Mouse (Mus musculus) brain, adult 10 weeks (tissue): ENCODE measurements around the gene Ripor1. TPM values are rescaled to one million over a fixed set of nuclear protein-coding genes. Genes with fewer than 3 reads are reported as not detected.

ENCODE experiments used
- polyA plus RNA-seq: library from polyadenylated mRNA; stranded (reverse); fragments of 350-450 nt; fragmentation: Illumina TruSeq; extraction: RNeasy Lipid Tissue Mini Kit (QIAGEN cat#74804); gene quantifications from one replicate; pipeline ENCODE4 v1.2.3, GENCODE M21; 2015; ENCODE audit warnings: low read depth, low replicate concordance

The Ripor1 gene
- polyA plus RNA-seq, result 42.2 TPM

DNA sequence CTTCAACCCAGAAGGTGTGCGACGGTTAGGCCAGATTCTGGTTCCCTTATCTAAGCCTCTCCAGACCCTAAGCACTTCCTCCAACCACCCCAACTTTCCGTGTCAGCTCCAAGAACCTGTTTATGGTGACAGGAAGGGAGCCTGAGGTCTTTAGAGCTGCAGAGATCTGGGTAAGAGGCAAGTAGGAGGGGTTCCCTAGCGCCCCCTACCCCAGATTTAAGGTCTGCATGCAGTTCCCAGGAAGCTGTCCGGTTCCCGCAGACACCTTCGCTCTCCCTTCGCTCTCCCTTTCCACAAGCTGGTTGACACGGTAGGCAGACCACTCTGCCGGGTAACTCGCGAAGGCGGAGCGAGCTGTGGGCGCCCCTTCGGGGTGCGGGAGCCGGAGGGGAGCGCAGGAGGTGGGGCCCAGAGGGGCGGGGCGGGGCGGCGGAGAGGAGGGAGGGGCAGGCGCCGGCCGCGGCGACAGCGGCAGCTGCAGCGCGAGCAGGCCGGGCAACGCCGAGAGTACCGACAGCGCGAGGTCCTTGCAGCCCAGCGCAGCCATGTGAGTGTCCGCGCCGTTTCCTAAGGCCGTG, at the start of gene Ripor1:
Gene Ripor1 (plus strand): TSS at position 452 of the 578 bp plus-strand sequence.

DNA sequence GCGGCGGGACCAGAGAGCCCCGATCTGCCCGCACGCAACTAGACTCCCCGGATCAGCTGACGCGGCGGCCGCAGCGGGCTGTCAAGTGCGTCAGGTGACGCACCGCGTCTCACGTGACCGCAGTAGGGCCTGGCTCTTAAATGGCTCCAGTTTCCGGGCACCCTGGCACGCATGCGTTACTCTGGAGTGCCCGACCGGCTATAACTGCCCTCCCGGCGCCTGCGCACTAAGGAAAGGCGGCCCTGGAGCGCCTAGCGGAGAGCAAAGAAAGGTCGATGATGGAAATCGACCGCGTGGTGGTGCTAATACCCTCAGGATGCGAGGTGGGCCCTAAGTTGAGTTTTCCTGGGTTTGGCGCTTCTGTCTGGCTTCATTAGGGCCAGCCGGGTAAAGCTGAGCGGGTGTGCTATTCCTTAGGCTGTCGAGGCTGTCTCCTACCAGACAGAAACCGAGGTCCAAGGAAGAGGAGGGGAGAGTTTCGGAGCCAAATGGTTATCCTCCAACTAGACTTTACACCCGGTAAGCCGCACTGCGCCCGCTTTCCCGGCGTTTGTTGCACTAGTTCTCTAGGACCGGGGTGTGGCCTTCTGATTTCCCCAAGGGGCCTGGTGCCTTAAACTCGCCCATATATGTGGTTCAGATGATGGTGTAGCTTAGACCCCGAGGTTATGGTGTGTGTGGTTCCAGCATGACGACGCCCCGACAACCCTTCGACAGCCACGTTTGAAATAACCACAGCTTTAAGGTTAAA, 38.9 kb upstream of the Ripor1 start, which contains the start of gene Atp6v0d1:
Gene Atp6v0d1 (minus strand): TSS at position 96 of the 751 bp plus-strand sequence.

GRCm38 (mm10) chr8:105636018-105636962, 31.2 kb downstream of the Ripor1 start, which contains the start of gene Ctcf:
Gene Ctcf, plus strand, starts transcription at chr8:105636568.

DNA sequence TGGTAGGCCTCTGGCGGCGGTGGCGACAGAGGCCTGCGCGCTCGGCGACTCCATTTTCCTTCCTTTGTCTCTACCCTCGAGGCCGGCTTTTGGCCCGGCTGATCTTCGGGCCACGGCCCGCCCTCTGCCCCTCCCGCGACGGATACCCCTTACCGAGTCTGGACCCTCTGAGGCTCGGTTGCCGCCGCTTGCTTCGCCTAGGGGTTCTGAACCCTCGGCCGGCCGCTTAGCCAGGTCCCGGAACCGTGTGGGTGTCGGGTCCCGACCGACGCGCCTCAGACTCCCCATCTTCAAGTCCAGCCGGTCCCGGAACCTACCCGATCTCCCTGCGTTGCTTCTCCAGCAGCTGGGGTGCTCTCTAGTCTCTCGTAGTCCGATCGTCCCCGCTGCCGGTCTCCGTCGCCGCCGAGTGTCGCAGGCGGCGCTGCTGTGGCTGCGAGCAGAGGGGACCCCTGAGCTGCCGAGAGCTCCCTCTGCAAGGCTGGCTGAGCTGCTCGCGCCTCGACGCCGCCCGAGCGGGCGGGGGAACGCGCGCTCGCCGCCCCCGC, 32.0 kb downstream of the Ripor1 start, which contains the start of gene Agrp:
Gene Agrp (minus strand): TSS at position 431 of the 548 bp plus-strand sequence.

Other genes with a start within 250 kb of the Ripor1 start
- gene Plekhg4, start 232.0 kb upstream of the Ripor1 start, polyA plus RNA-seq, result 2.6 TPM
- not detected for gene Kctd19, start 191.8 kb upstream of the Ripor1 start, polyA plus RNA-seq
- 1.2 TPM for gene Lrrc36, start 191.7 kb upstream of the Ripor1 start, polyA plus RNA-seq
- 110 TPM for gene Tppp3, start 133.7 kb upstream of the Ripor1 start, polyA plus RNA-seq
- gene Zdhhc1, start 108.4 kb upstream of the Ripor1 start, polyA plus RNA-seq, result 33.3 TPM
- not detected for gene Hsd11b2, start 86.5 kb upstream of the Ripor1 start, polyA plus RNA-seq
- gene Atp6v0d1, start 39.2 kb upstream of the Ripor1 start, polyA plus RNA-seq, result 354 TPM
- gene Ctcf, start 31.3 kb downstream of the Ripor1 start, polyA plus RNA-seq, result 56.7 TPM
- gene Agrp, start 32.1 kb downstream of the Ripor1 start, polyA plus RNA-seq, result not detected
- 42.3 TPM for gene Carmil2, start 81.0 kb downstream of the Ripor1 start, polyA plus RNA-seq
- 44.3 TPM for gene Acd, start 95.8 kb downstream of the Ripor1 start, polyA plus RNA-seq
- 53.7 TPM for gene Pard6a, start 95.9 kb downstream of the Ripor1 start, polyA plus RNA-seq
- not detected for gene 4933405L10Rik, start 102.4 kb downstream of the Ripor1 start, polyA plus RNA-seq
- gene Enkd1, start 103.0 kb downstream of the Ripor1 start, polyA plus RNA-seq, result 10.3 TPM
- 22.9 TPM for gene Gfod2, start 153.4 kb downstream of the Ripor1 start, polyA plus RNA-seq
- 17.1 TPM for gene Ranbp10, start 222.1 kb downstream of the Ripor1 start, polyA plus RNA-seq
- gene Tsnaxip1, start 222.5 kb downstream of the Ripor1 start, polyA plus RNA-seq, result 0.71 TPM
- 13.9 TPM for gene Cenpt, start 248.0 kb downstream of the Ripor1 start, polyA plus RNA-seq
- 37.5 TPM for gene Thap11, start 249.9 kb downstream of the Ripor1 start, polyA plus RNA-seq